Mouse (Mus musculus): ENCODE results near the gene Sva. TPM values are rescaled to one million over a fixed set of nuclear protein-coding genes. Genes with fewer than 3 reads are reported as not detected.

Sva gene
- polyA plus RNA-seq (2015; fragmentation: Nextera tagmentation; extraction: Ambion mirVana): not detected in 2 replicates

- no peak within 1 kb of the TSS for H3K4me3 ChIP-seq
- H3K36me3 ChIP-seq: no peaks in the 10 kb centered on the region
- H3K4me2 ChIP-seq: no peak within 1 kb of the TSS
- no peaks in the 10 kb centered on the region for H3K9me3 ChIP-seq
- ATAC-seq (ENCODE audit: low FRiP score): no peak
- no peak within 1 kb of the TSS for H3K27ac ChIP-seq
- H3K9ac ChIP-seq: no peak within 1 kb of the TSS
- no peaks in the 10 kb centered on the region for H3K4me1 ChIP-seq (replicated peaks)
- H3K27me3 ChIP-seq: no peaks in the 10 kb centered on the region
These were observed at the start of gene Sva for GRCm38 (mm10) chr6:42038094-42038493. Gene Sva, plus strand, starts transcription at chr6:42038394.

Other genes with a start within 250 kb of the Sva start
- not detected in 2 replicates for gene Pip, start 190.9 kb upstream of the Sva start, polyA plus RNA-seq (2015; fragmentation: Nextera tagmentation; extraction: Ambion mirVana)
- gene Sval2, start 185.4 kb upstream of the Sva start, polyA plus RNA-seq (2015; fragmentation: Nextera tagmentation; extraction: Ambion mirVana): not detected in 2 replicates
- gene Sval1, start 86.8 kb upstream of the Sva start, polyA plus RNA-seq (2015; fragmentation: Nextera tagmentation; extraction: Ambion mirVana): not detected in 2 replicates
- not detected in 2 replicates for gene Sval3, start 70.3 kb upstream of the Sva start, polyA plus RNA-seq (2015; fragmentation: Nextera tagmentation; extraction: Ambion mirVana)
- not detected in 2 replicates for gene Tas2r139, start 102.5 kb downstream of the Sva start, polyA plus RNA-seq (2015; fragmentation: Nextera tagmentation; extraction: Ambion mirVana)
- not detected in 2 replicates for gene Tas2r144, start 176.9 kb downstream of the Sva start, polyA plus RNA-seq (2015; fragmentation: Nextera tagmentation; extraction: Ambion mirVana)
- gene Gstk1, start 207.5 kb downstream of the Sva start, polyA plus RNA-seq (2015; fragmentation: Nextera tagmentation; extraction: Ambion mirVana): 12.3 and 13.5 TPM in 2 replicates
- 0.23 and 0.48 TPM in 2 replicates for gene Tmem139, start 223.6 kb downstream of the Sva start, polyA plus RNA-seq (2015; fragmentation: Nextera tagmentation; extraction: Ambion mirVana)
- gene Casp2, start 226.6 kb downstream of the Sva start, polyA plus RNA-seq (2015; fragmentation: Nextera tagmentation; extraction: Ambion mirVana): 43.5 and 47.5 TPM in 2 replicates
- gene Clcn1, start 248.3 kb downstream of the Sva start, polyA plus RNA-seq (2015; fragmentation: Nextera tagmentation; extraction: Ambion mirVana): 1.5 and 1.6 TPM in 2 replicates